ENCODE assay signal across 18 mouse cellular contexts in genomic region chr13:113811141-113811540, GRCm38 (mm10). TPM values are rescaled to one million over a fixed set of nuclear protein-coding genes. Genes with fewer than 3 reads are reported as not detected.
DNase-seq lines count a peak whose midpoint lies in the region; ATAC-seq and TF ChIP-seq lines count a peak whose summit lies in the region.
"Had no signal": no experiment of that assay in that cellular context is flagged by ENCODE, and none has a peak within 500 bp of the region (broad histone marks: within the 10 kb centered on the region; RNA-seq: fewer than 3 reads in every experiment).

No protein-coding gene starts in this region.

- WGBS in kidney, embryonic 15.5 days, result 98% methylated on average over 2 of the region's 2 CpGs
- 93% methylated on average over 2 of the region's 2 CpGs for WGBS in kidney, adult 2 months
- WGBS in midbrain, embryonic 11.5 days, result 96% methylated on average over 2 of the region's 2 CpGs
- 95% methylated on average over 2 of the region's 2 CpGs for WGBS in midbrain, embryonic 10.5 days

- TF ChIP-seq POLR2A in kidney, adult 2 months (IDR thresholded peaks at IDR 0.05; ENCODE audit: low read depth, low read length), result no peak

- DNase-seq in kidney, adult 2 months, result no peak
- peak; percentile 79 for DNase-seq in midbrain, embryonic 11.5 days (ENCODE audit: low spot score, missing footprints)
- no peak for DNase-seq in midbrain, embryonic 10.5 days (ENCODE audit: low spot score)
- DNase-seq in gastrocnemius, postnatal 4 days (ENCODE audit: low spot score in 2 of 2), result no peak
- DNase-seq: adrenal gland, adult 2 months; adrenal gland, postnatal 10 days; adrenal gland, postnatal 25 days; cerebellum, adult 11-12 months; cerebellum, adult 2 months; cerebellum, adult 9-10 months; cerebellum, postnatal 10 days; cerebellum, postnatal 25 days; forebrain, postnatal 0 days had no signal

- TF ChIP-seq CTCF in kidney, adult 2 months (conservative IDR thresholded peaks at IDR 0.05; ENCODE audit: insufficient read depth, insufficient read length, low read depth, low read length), result no peak

- no peak for ATAC-seq in kidney, embryonic 15.5 days (replicated peaks; ENCODE audit: low FRiP score)
- ATAC-seq in midbrain, embryonic 11.5 days (ENCODE audit: low FRiP score), result no peak
- ATAC-seq: forebrain, embryonic 13.5 days; forebrain, embryonic 15.5 days; forebrain, postnatal 0 days had no signal

- H3K36me3 ChIP-seq in kidney, embryonic 15.5 days, result no peaks in the 10 kb centered on the region
- no peaks in the 10 kb centered on the region for H3K36me3 ChIP-seq in kidney, adult 2 months (ENCODE audit: control insufficient read depth, insufficient read depth, low read length)
- H3K36me3 ChIP-seq in midbrain, embryonic 11.5 days (ENCODE audit: control insufficient read depth, insufficient read depth, low read length), result no peaks in the 10 kb centered on the region
- peaks cover 3% of the 10 kb centered on the region; the same call in 1 of the 2 replicates for H3K36me3 ChIP-seq in midbrain, embryonic 10.5 days
- H3K36me3 ChIP-seq: embryonic facial prominence, embryonic 12.5 days; forebrain, embryonic 15.5 days had no signal

- H3K4me3 ChIP-seq in kidney, embryonic 15.5 days (replicated peaks), result no peak overlapping the region
- no peak overlapping the region for H3K4me3 ChIP-seq in kidney, adult 2 months (ENCODE audit: insufficient read depth, low read depth, low read length)
- H3K4me3 ChIP-seq in midbrain, embryonic 11.5 days (ENCODE audit: low read depth, low read length), result no peak overlapping the region
- no peak overlapping the region for H3K4me3 ChIP-seq in midbrain, embryonic 10.5 days
- H3K4me3 ChIP-seq: embryonic facial prominence, embryonic 10.5 days; embryonic facial prominence, embryonic 12.5 days; forebrain, embryonic 13.5 days; forebrain, embryonic 15.5 days had no signal

- no peak overlapping the region for H3K9ac ChIP-seq in kidney, embryonic 15.5 days
- no peak overlapping the region for H3K9ac ChIP-seq in midbrain, embryonic 11.5 days (ENCODE audit: low read length)
- H3K9ac ChIP-seq: embryonic facial prominence, embryonic 12.5 days; forebrain, embryonic 13.5 days; forebrain, embryonic 15.5 days; forebrain, postnatal 0 days had no signal

- no peaks in the 10 kb centered on the region for H3K27me3 ChIP-seq in kidney, embryonic 15.5 days
- H3K27me3 ChIP-seq in kidney, adult 2 months (replicated peaks; ENCODE audit: control insufficient read depth, insufficient read depth, low read length), result no peaks in the 10 kb centered on the region
- no peaks in the 10 kb centered on the region for H3K27me3 ChIP-seq in midbrain, embryonic 11.5 days (ENCODE audit: control insufficient read depth, insufficient read depth, low read length)
- no peaks in the 10 kb centered on the region for H3K27me3 ChIP-seq in midbrain, embryonic 10.5 days (ENCODE audit: low read depth, poor library complexity, severe bottlenecking)
- H3K27me3 ChIP-seq: embryonic facial prominence, embryonic 12.5 days; forebrain, embryonic 13.5 days; forebrain, embryonic 15.5 days had no signal

- H3K4me1 ChIP-seq in kidney, embryonic 15.5 days, result peaks cover 50% of the 10 kb centered on the region
- peaks cover 20% of the 10 kb centered on the region for H3K4me1 ChIP-seq in kidney, adult 2 months (ENCODE audit: control insufficient read depth, insufficient read depth, low read length)
- no peaks in the 10 kb centered on the region for H3K4me1 ChIP-seq in midbrain, embryonic 11.5 days (ENCODE audit: control insufficient read depth, insufficient read depth, low read length)
- peaks cover 15% of the 10 kb centered on the region for H3K4me1 ChIP-seq in midbrain, embryonic 10.5 days

- H3K4me2 ChIP-seq in kidney, embryonic 15.5 days, result no peak overlapping the region
- no peak overlapping the region for H3K4me2 ChIP-seq in midbrain, embryonic 11.5 days
- H3K4me2 ChIP-seq: embryonic facial prominence, embryonic 12.5 days; forebrain, embryonic 13.5 days; forebrain, embryonic 15.5 days had no signal

- H3K9me3 ChIP-seq in kidney, embryonic 15.5 days (replicated peaks), result no peaks in the 10 kb centered on the region
- H3K9me3 ChIP-seq in midbrain, embryonic 11.5 days (ENCODE audit: control insufficient read depth, low read length), result no peaks in the 10 kb centered on the region
- H3K9me3 ChIP-seq in midbrain, embryonic 10.5 days (replicated peaks), result no peaks in the 10 kb centered on the region
- H3K9me3 ChIP-seq: embryonic facial prominence, embryonic 12.5 days; forebrain, embryonic 13.5 days; forebrain, embryonic 15.5 days had no signal

- 0 out of 2 replicates have a peak overlapping the region, but pooled peaks have one; percentile 84 for H3K27ac ChIP-seq in kidney, embryonic 15.5 days
- no peak overlapping the region for H3K27ac ChIP-seq in kidney, adult 2 months (ENCODE audit: insufficient read depth, low read depth, low read length)
- H3K27ac ChIP-seq in midbrain, embryonic 11.5 days (ENCODE audit: low read depth, low read length), result no peak overlapping the region
- no peak overlapping the region for H3K27ac ChIP-seq in midbrain, embryonic 10.5 days (replicated peaks)
- H3K27ac ChIP-seq: embryonic facial prominence, embryonic 10.5 days; embryonic facial prominence, embryonic 12.5 days; forebrain, embryonic 13.5 days; forebrain, embryonic 15.5 days had no signal

RNA-seq across cellular contexts. Expression of gene Arl15, which starts 16.8 kb away (rescaled TPM):
- 13.8 and 14.1 TPM in 2 replicates for polyA plus RNA-seq in kidney, embryonic 15.5 days (2015; fragmentation: Nextera tagmentation; extraction: Ambion mirVana)
- polyA plus RNA-seq in kidney, adult 2 months (2012; rRNA removed), result 8.3 and 9.4 TPM in 2 replicates
- 13.6 and 15.8 TPM in 2 replicates for polyA plus RNA-seq in midbrain, embryonic 11.5 days (2014; fragmentation: Nextera tagmentation; extraction: Ambion mirVana)
- polyA plus RNA-seq in midbrain, embryonic 10.5 days (2016; fragmentation: Nextera tagmentation; extraction: Ambion mirVana), result 10.4 and 10.7 TPM in 2 replicates
- total RNA-seq in gastrocnemius, postnatal 4 days (2021), result 10 to 100 TPM; 12.3 to 13.2 TPM
